Mouse (Mus musculus) B cell, adult 62 days (primary cell): Measurements from ENCODE around the gene Tmem144. TPM values are rescaled to one million over a fixed set of nuclear protein-coding genes. Genes with fewer than 3 reads are reported as not detected.

Experiments
- total RNA-seq: library from RNA; stranded (reverse); gene quantifications from 4 replicates; pipeline ENCODE4 v1.2.4, GENCODE M21; 2023

Gene Tmem144
- total RNA-seq = 0.26 to 2.7 TPM (median 0.65 TPM) in 4 replicates

GRCm38 (mm10) chr3:79852654-79853166, at the start of gene Tmem144:
Tmem144 (minus strand) TSS chr3:79852773.

GRCm38 (mm10) chr3:79884305-79884704, 31.7 kb upstream of the Tmem144 start, which contains the start of gene Fam198b:
Fam198b (plus strand) TSS chr3:79884533.

Other genes with a start within 250 kb of the Tmem144 start
- gene 4930579G24Rik, start 223.7 kb downstream of the Tmem144 start, total RNA-seq = 2.1 to 2.8 TPM (median 2.4 TPM) in 4 replicates
- 19.8 to 23.1 TPM (median 20.8 TPM) in 4 replicates for gene Etfdh, start 223.3 kb downstream of the Tmem144 start, total RNA-seq
- 0.72 to 1.5 TPM (median 1.1 TPM) in 4 replicates for gene Rxfp1, start 114.9 kb downstream of the Tmem144 start, total RNA-seq
- gene Fam198b, start 31.8 kb upstream of the Tmem144 start, total RNA-seq = not detected in 4 replicates